In genomic region chr16:18470829-18471228, GRCm38 (mm10) we compare ENCODE assay signal across 1 mouse cellular context.
TF ChIP-seq lines count a peak whose summit lies in the region.

No protein-coding gene starts in this region.

TF ChIP-seq in MEL, 35 proteins besides CTCF, POLR2A, EP300 and RAD21:
- TF ChIP-seq ZC3H11A (IDR thresholded peaks at IDR 0.05; ENCODE audit: low read depth, low read length), result peak; percentile 31; the same call in 1 of the 2 replicates
- no peak for TF ChIP-seq KAT2A (conservative IDR thresholded peaks at IDR 0.05; ENCODE audit: low read depth, low read length)
- TF ChIP-seq SMC3 (IDR thresholded peaks at IDR 0.05; ENCODE audit: low read depth, low read length), result peak; percentile 62
TF ChIP-seq in MEL: peak in this region for 2.
